Mouse (Mus musculus) limb, embryonic 14.5 days (tissue): Measurements from ENCODE around the gene Brwd1. TPM values are rescaled to one million over a fixed set of nuclear protein-coding genes. Genes with fewer than 3 reads are reported as not detected.
"Not testable (repeated sequence)": the region's sequence is repeated elsewhere in the genome, so short reads cannot be mapped to it uniquely, and the experiment has no call there.

Experiments used
- ATAC-seq: fragments of 200-750 bp; cut with Nextera tagmentation; 2 replicates; pipeline ENCODE4 v1.8.0; 2017; ENCODE audit warnings: low read depth, moderate number of reproducible peaks, moderate TSS enrichment; ENCODE audit not compliant: low FRiP score
- DNase-seq: peaks from one replicate; pipeline ENCODE4 v3.0.0-alpha.2; 2015; ENCODE audit warnings: low spot score
- H3K27ac ChIP-seq: fragments of 300-500 bp; sonication (generic); replicated peaks from 2 replicates; pipeline ENCODE4 v1.5.1; 2014; ENCODE audit warnings: low read depth, mild to moderate bottlenecking, low read length, moderate library complexity, mixed read lengths
- H3K27me3 ChIP-seq: fragments of 300-500 bp; sonication (generic); 2 replicates; pipeline ENCODE4 v1.6.1; 2014; ENCODE audit warnings: low read length, mixed read lengths; ENCODE audit not compliant: control insufficient read depth, insufficient read depth
- H3K36me3 ChIP-seq: fragments of 300-500 bp; sonication (generic); 2 replicates; pipeline ENCODE4 v1.6.1; 2014; ENCODE audit warnings: mild to moderate bottlenecking, low read length, moderate library complexity, mixed read lengths; ENCODE audit not compliant: control insufficient read depth, insufficient read depth
- H3K4me1 ChIP-seq: fragments of 300-500 bp; sonication (generic); 2 replicates; pipeline ENCODE4 v1.6.1; 2014; ENCODE audit warnings: antibody characterized with exemption, low read length, mixed read lengths; ENCODE audit not compliant: control insufficient read depth, insufficient read depth
- H3K4me2 ChIP-seq: fragments of 300-500 bp; sonication (generic); replicated peaks from 2 replicates; pipeline ENCODE4 v1.6.1; 2014; ENCODE audit warnings: low read depth, mild to moderate bottlenecking, low read length, moderate library complexity; ENCODE audit not compliant: severe bottlenecking
- H3K4me3 ChIP-seq: fragments of 300-500 bp; sonication (generic); replicated peaks from 2 replicates; pipeline ENCODE4 v1.5.1; 2014; ENCODE audit warnings: low read length
- H3K9ac ChIP-seq: fragments of 300-500 bp; sonication (generic); 2 replicates; pipeline ENCODE4 v1.6.1; 2014; ENCODE audit warnings: mild to moderate bottlenecking, low read depth, low read length, moderate library complexity; ENCODE audit not compliant: severe bottlenecking
- H3K9me3 ChIP-seq: fragments of 300-500 bp; sonication (generic); 2 replicates; pipeline ENCODE4 v1.6.1; 2016; ENCODE audit warnings: low read length; ENCODE audit not compliant: control insufficient read depth
- POLR2A ChIP-seq: fragments of 200-500 bp; IDR thresholded peaks from 2 replicates; pipeline ENCODE4 v1.8.0; 2012; ENCODE audit warnings: inconsistent platforms, mild to moderate bottlenecking, moderate library complexity, borderline replicate concordance; ENCODE audit not compliant: insufficient read depth, insufficient read length; ENCODE audit errors: extremely low read depth
- WGBS: fragments of 180-500 bp; shearing (Covaris S2); extraction: QIAGEN DNeasy Blood & Tissue Kit; methylation state at CpG from one replicate; pipeline ENCODE4 v1.1.7; 2014; 5-methylcytosine and 5-hydroxymethylcytosine counted together
- polyA plus RNA-seq, 2 experiments: library from polyadenylated mRNA; depleted of rRNA in 1 of 2; stranded (reverse) in 1 of 2; unstranded in 1 of 2; fragments of >200 nt; fragmentation: Nextera tagmentation in 1 of 2; extraction: Ambion mirVana in 1 of 2; gene quantifications; 2 replicates each; pipeline versions ENCODE4 v1.2.1 to v1.2.3; 2012 to 2014

Brwd1 gene
- polyA plus RNA-seq, 2 experiments: 73.5 to 107 TPM

GRCm38 (mm10) chr16:96103036-96103435 is 20.7 kb upstream of the Brwd1 start:
- Histone ChIP-seq H3K4me3 (no peak overlapping the region), H3K27me3 (no peaks in the 10 kb centered on the region), H3K4me2 (no peak overlapping the region), H3K27ac (no peak overlapping the region), H3K36me3 (no peaks in the 10 kb centered on the region), H3K9ac (no peak overlapping the region), H3K9me3 (no peaks in the 10 kb centered on the region), H3K4me1 (no peaks in the 10 kb centered on the region)
- ATAC-seq (no peak), DNase-seq (no peak)
- no peak for TF ChIP-seq POLR2A
- WGBS: 38% methylated on average over 2 of the region's 2 CpGs

GRCm38 (mm10) chr16:96097811-96098210 is 15.5 kb upstream of the Brwd1 start:
- not testable (repeated sequence) for H3K4me3 ChIP-seq, H3K27me3 ChIP-seq, H3K27ac ChIP-seq, H3K9me3 ChIP-seq, DNase-seq, H3K36me3 ChIP-seq, H3K9ac ChIP-seq, ATAC-seq, H3K4me2 ChIP-seq, H3K4me1 ChIP-seq

GRCm38 (mm10) chr16:96095966-96096365 is 13.6 kb upstream of the Brwd1 start:
- no peak overlapping the region for H3K27ac ChIP-seq
- H3K4me2 ChIP-seq: no peak overlapping the region
- no peaks in the 10 kb centered on the region for H3K36me3 ChIP-seq
- 86% methylated on average over 5 of the region's 5 CpGs for WGBS
- no peak overlapping the region for H3K4me3 ChIP-seq
- H3K9ac ChIP-seq: no peak overlapping the region
- H3K9me3 ChIP-seq: no peaks in the 10 kb centered on the region
- no peaks in the 10 kb centered on the region for H3K27me3 ChIP-seq
- ATAC-seq (no peak), DNase-seq (no peak)
- no peaks in the 10 kb centered on the region for H3K4me1 ChIP-seq
- no peak for TF ChIP-seq POLR2A

- Histone ChIP-seq H3K36me3 (no peaks in the 10 kb centered on the region), H3K27ac (no peak overlapping the region), H3K4me3 (no peak overlapping the region), H3K27me3 (no peaks in the 10 kb centered on the region), H3K9me3 (no peaks in the 10 kb centered on the region), H3K9ac (no peak overlapping the region), H3K4me2 (no peak overlapping the region), H3K4me1 (no peaks in the 10 kb centered on the region)
- no peak for DNase-seq
- 60% methylated on average over 9 of the region's 9 CpGs for WGBS
- TF ChIP-seq POLR2A: no peak
- no peak for ATAC-seq
Measured at GRCm38 (mm10) chr16:96091515-96092504, 9.5 kb upstream of the Brwd1 start.

GRCm38 (mm10) chr16:96088120-96088519 is 5.8 kb upstream of the Brwd1 start:
- peak; percentile 29; the same call in 1 of the 2 replicates for ATAC-seq

More at GRCm38 (mm10) chr16:96088120-96088519, 5.8 kb upstream of the Brwd1 start:
- H3K27ac ChIP-seq: no peak overlapping the region
- DNase-seq: peak; percentile 34
- no peak overlapping the region for H3K9ac ChIP-seq
- no peaks in the 10 kb centered on the region for H3K27me3 ChIP-seq
- H3K4me2 ChIP-seq: no peak overlapping the region
- 43% methylated on average over 5 of the region's 5 CpGs for WGBS
- H3K9me3 ChIP-seq: no peaks in the 10 kb centered on the region
- no peak overlapping the region for H3K4me3 ChIP-seq
- peaks cover 3% of the 10 kb centered on the region; the same call in 1 of the 2 replicates for H3K4me1 ChIP-seq
- no peak for TF ChIP-seq POLR2A
- H3K36me3 ChIP-seq: no peaks in the 10 kb centered on the region
